Mouse (Mus musculus) neutrophil, adult 83 days (primary cell): ENCODE data around the gene Phka1. TPM values are rescaled to one million over a fixed set of nuclear protein-coding genes. Genes with fewer than 3 reads are reported as not detected.

ENCODE experiments used
- total RNA-seq, 2 experiments: library from RNA; stranded (reverse); gene quantifications; one replicate each; pipeline ENCODE4 v1.2.4; 2023

The Phka1 gene
- 1 to 10 TPM; 2.7 to 3.2 TPM for total RNA-seq

DNA sequence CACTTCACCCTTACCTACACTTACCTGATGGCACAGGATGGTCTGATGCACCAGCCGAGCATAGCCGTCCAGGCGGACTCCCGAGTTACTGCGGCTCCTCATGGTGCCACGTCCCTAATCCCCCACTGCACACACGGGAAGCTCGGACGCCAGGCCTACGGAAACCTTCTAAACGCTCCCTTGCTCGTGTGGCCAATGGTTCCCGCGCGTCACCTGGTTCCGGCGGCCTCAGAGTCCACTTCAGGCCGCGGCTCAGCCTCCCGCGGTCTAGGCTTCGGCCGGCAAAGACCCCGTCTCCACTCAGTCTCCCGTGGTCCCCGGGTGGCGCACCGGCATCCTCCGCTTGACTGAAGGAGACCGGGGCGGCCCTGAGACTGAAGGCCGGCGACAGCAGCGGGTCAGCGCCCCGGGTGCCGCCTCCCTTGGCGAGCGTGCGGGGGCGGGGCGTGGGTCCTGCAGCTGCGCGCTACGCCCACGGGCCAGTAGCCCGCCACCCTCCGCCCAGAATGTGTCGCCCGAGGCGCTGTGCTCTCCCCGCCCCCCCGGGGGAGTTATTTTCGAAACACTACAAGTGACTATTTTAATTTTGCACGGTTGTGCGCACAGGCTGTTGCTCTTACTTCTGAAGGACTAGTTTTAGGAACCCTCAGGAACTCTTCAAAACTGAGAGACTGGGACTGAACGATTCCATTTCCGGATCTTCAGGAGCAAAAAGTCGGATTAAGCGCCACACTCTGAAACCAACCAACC, at the start of gene Phka1:
Gene Phka1, minus strand, starts transcription at position 424 of the 750 bp plus-strand sequence.

DNA sequence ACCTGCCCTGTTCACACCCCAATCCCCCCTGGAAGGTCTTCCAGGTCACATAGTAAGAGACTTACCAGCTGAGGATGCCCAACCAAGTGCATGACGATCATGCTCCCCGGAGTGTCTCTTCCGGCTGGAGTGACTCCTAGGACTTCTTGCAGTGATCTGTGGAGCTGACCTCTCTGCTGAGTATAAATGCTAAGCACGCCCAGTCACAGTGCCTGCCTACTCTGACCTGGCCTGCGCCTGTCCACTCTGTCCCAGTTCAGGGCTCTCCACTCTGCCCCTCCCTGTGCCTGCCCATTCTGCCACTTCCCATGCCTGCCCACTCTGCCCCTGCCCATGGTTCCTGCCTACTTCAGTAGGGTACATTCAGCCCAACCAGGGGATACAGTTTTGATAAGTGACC, 42.8 kb upstream of the Phka1 start, which contains the start of gene Gm3880:
Gene Gm3880, minus strand, starts transcription at position 101 of the 400 bp plus-strand sequence.

DNA sequence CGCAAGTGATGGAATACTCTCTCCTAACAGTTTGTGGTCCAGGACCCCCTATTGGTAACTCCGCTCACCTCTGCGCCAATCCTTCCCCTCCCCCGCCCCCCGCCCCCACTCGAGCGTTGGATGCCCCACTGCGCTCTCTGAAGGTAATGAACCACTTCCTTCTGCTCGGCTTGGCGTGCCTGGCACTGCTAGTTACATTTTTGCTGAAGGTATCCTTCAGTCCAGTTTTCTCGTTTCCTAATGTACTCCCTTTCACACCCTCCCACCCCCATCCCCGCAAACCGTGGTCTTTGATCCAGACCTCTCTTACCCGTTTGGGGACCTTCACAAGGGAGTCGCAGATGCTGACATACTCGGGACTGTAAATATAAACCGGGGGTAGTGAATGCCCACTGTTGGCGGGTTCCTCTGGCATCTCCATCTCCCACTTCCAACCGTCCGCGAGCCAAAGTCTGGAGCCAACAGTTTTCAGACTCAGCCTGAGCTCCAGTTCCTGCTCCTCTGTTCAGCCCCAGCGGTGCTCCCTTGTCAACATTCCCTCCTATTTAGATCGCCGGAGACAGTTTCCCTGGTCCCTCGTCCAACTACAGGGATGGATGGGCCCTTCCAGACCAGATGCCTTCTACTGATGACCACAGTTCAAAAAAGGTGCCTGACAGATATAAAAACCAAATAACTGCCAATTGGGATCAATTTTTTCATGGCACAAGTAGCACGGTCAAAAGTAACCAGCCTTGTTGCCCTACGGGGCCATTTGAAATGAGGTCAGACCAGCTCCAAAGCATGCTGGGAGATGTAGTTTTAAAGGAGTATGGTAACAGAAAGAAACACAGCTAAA, 139.2 kb downstream of the Phka1 start, which contains the start of gene Hdac8:
Gene Hdac8, minus strand, starts transcription at position 716 of the 838 bp plus-strand sequence.

Other genes with a start within 250 kb of the Phka1 start
- gene Hdac8, start 138.9 kb downstream of the Phka1 start, total RNA-seq = 1 to 10 TPM; 6.1 to 6.4 TPM
- not detected for gene Gm3880, start 42.7 kb upstream of the Phka1 start, total RNA-seq
- not detected for gene Gm9112, start 63.4 kb upstream of the Phka1 start, total RNA-seq
- not detected for gene Dmrtc1b, start 63.6 kb upstream of the Phka1 start, total RNA-seq
- gene Dmrtc1c1, start 158.7 kb upstream of the Phka1 start, total RNA-seq = not detected
- gene Dmrtc1c2, start 210.4 kb upstream of the Phka1 start, total RNA-seq = not detected
- not detected for gene 1700031F05Rik, start 223.7 kb upstream of the Phka1 start, total RNA-seq